Mouse (Mus musculus) MEL (cell line): ENCODE data around the gene Taar3. TPM values are rescaled to one million over a fixed set of nuclear protein-coding genes. Genes with fewer than 3 reads are reported as not detected.

Experiments used
- DNase-seq: peaks from one replicate; pipeline ENCODE4 v3.0.0; 2011; ENCODE audit warnings: low read depth, low spot score
- H3K27ac ChIP-seq: 2 replicates; pipeline ENCODE4 v1.5.1; 2012; ENCODE audit warnings: low read depth, mild to moderate bottlenecking, control low read depth, low read length, moderate library complexity; ENCODE audit not compliant: control insufficient read depth
- H3K27me3 ChIP-seq, 2 experiments: fragments of 150-350 bp in 1 of 2; sonication (generic) in 1 of 2; 2 replicates each; pipeline ENCODE4 v1.6.1; 2012; ENCODE audit warnings: low read length in 2 of 2, mild to moderate bottlenecking in 2 of 2, improper control_type of control experiment in 1 of 2, moderate library complexity in 1 of 2; ENCODE audit not compliant: insufficient read depth in 2 of 2, control insufficient read depth in 1 of 2
- H3K36me3 ChIP-seq, 2 experiments: 2 replicates each; pipeline ENCODE4 v1.6.1; 2012 to 2014; ENCODE audit warnings: low read length in 2 of 2, improper control_type of control experiment in 1 of 2, inconsistent platforms in 1 of 2, mild to moderate bottlenecking in 1 of 2; ENCODE audit not compliant: insufficient read depth in 2 of 2, control insufficient read depth in 1 of 2
- H3K4me1 ChIP-seq, 2 experiments: fragments of 150-350 bp in 1 of 2; sonication (generic) in 1 of 2; 2 replicates each; pipeline ENCODE4 v1.6.1; 2012; ENCODE audit warnings: low read length in 2 of 2, improper control_type of control experiment in 1 of 2, mild to moderate bottlenecking in 1 of 2; ENCODE audit not compliant: insufficient read depth in 2 of 2, control insufficient read depth in 1 of 2
- H3K4me3 ChIP-seq, 2 experiments: fragments of 150-350 bp in 1 of 2; sonication (generic) in 1 of 2; 2 replicates each; pipeline ENCODE4 v1.5.1; 2012; ENCODE audit warnings: low read depth in 2 of 2, low read length in 2 of 2, mild to moderate bottlenecking in 2 of 2, moderate library complexity in 2 of 2, control low read depth in 1 of 2, improper control_type of control experiment in 1 of 2; ENCODE audit not compliant: control insufficient read depth in 1 of 2, insufficient read depth in 1 of 2
- H3K79me2 ChIP-seq: 2 replicates; pipeline ENCODE4 v1.6.1; 2012; ENCODE audit warnings: mild to moderate bottlenecking, low read length, moderate library complexity; ENCODE audit not compliant: control insufficient read depth, poor library complexity, insufficient read depth
- H3K9ac ChIP-seq: 2 replicates; pipeline ENCODE4 v1.6.1; 2012; ENCODE audit warnings: low read depth, mild to moderate bottlenecking, control low read depth, low read length, moderate library complexity; ENCODE audit not compliant: control insufficient read depth, poor library complexity, severe bottlenecking
- H3K9me3 ChIP-seq: fragments of 150-350 bp; sonication (generic); replicated peaks from 2 replicates; pipeline ENCODE4 v1.6.1; 2012; ENCODE audit warnings: mild to moderate bottlenecking, low read length, improper control_type of control experiment, moderate library complexity; ENCODE audit not compliant: insufficient read depth
- BHLHE40 ChIP-seq: IDR thresholded peaks from 2 replicates; pipeline ENCODE4 v1.6.1; 2012; ENCODE audit warnings: low read depth, mild to moderate bottlenecking, inconsistent platforms, low read length, improper control_type of control experiment, borderline replicate concordance
- CHD1 ChIP-seq: IDR thresholded peaks from 2 replicates; pipeline ENCODE4 v1.6.1; 2012; ENCODE audit warnings: low read depth, mild to moderate bottlenecking, inconsistent platforms, low read length, improper control_type of control experiment
- CTCF ChIP-seq, 3 experiments: IDR thresholded peaks in 2 of 3; conservative IDR thresholded peaks in 1 of 3; 2 replicates each; pipeline ENCODE4 v1.5.1; 2011 to 2012; ENCODE audit warnings: low read length in 3 of 3, low read depth in 2 of 3, mild to moderate bottlenecking in 2 of 3, improper control_type of control experiment in 1 of 3, inconsistent platforms in 1 of 3, mixed read lengths in 1 of 3, moderate library complexity in 1 of 3; ENCODE audit not compliant: control insufficient read depth in 1 of 3, insufficient read depth in 1 of 3, poor library complexity in 1 of 3, severe bottlenecking in 1 of 3
- ELF1 ChIP-seq: IDR thresholded peaks from 2 replicates; pipeline ENCODE4 v1.6.1; 2014; ENCODE audit warnings: low read depth, mild to moderate bottlenecking, inconsistent platforms, low read length, improper control_type of control experiment, moderate library complexity
- EP300 ChIP-seq, 2 experiments: IDR thresholded peaks; 2 replicates each; pipeline ENCODE4 v1.6.1; 2011; ENCODE audit warnings: improper control_type of control experiment in 2 of 2, low read length in 2 of 2, low read depth in 1 of 2, mild to moderate bottlenecking in 1 of 2
- JUND ChIP-seq: IDR thresholded peaks from 2 replicates; pipeline ENCODE4 v1.6.1; 2011; ENCODE audit warnings: low read depth, mild to moderate bottlenecking, improper control_type of control experiment, low read length
- KAT2A ChIP-seq: conservative IDR thresholded peaks from 2 replicates; pipeline ENCODE4 v1.6.1; 2012; ENCODE audit warnings: low read depth, low read length, improper control_type of control experiment, inconsistent platforms
- MAFK ChIP-seq: IDR thresholded peaks from 2 replicates; pipeline ENCODE4 v1.6.1; 2011; ENCODE audit warnings: low read depth, mild to moderate bottlenecking, low read length, improper control_type of control experiment, borderline replicate concordance
- MAX ChIP-seq: IDR thresholded peaks from 2 replicates; pipeline ENCODE4 v1.6.1; 2011; ENCODE audit warnings: low read length, improper control_type of control experiment
- NELFE ChIP-seq: IDR thresholded peaks from 2 replicates; pipeline ENCODE4 v1.6.1; 2011; ENCODE audit warnings: low read depth, low read length, improper control_type of control experiment
- POLR2A ChIP-seq, 2 experiments: IDR thresholded peaks; 2 replicates each; pipeline ENCODE4 v1.6.1; 2011 to 2012; ENCODE audit warnings: low read length in 2 of 2, mild to moderate bottlenecking in 2 of 2, control low read depth in 1 of 2, improper control_type of control experiment in 1 of 2, low read depth in 1 of 2, moderate library complexity in 1 of 2; ENCODE audit not compliant: control insufficient read depth in 1 of 2, insufficient read depth in 1 of 2, poor library complexity in 1 of 2
- POLR2AphosphoS2 ChIP-seq: IDR thresholded peaks from 2 replicates; pipeline ENCODE4 v1.6.1; 2011; ENCODE audit warnings: low read length, improper control_type of control experiment
- POLR2AphosphoS5 ChIP-seq: IDR thresholded peaks from 2 replicates; pipeline ENCODE4 v1.6.1; 2012; ENCODE audit warnings: low read depth, borderline replicate concordance, mild to moderate bottlenecking, inconsistent platforms, low read length, moderate library complexity, mixed read lengths
- SIN3A ChIP-seq: IDR thresholded peaks from 2 replicates; pipeline ENCODE4 v1.6.1; 2012; ENCODE audit warnings: low read length, improper control_type of control experiment, inconsistent platforms
- TAL1 ChIP-seq: IDR thresholded peaks from 2 replicates; pipeline ENCODE4 v1.6.1; 2012; ENCODE audit warnings: mild to moderate bottlenecking, inconsistent platforms, low read length, moderate library complexity, mixed read lengths
- TBP ChIP-seq: IDR thresholded peaks from 2 replicates; pipeline ENCODE4 v1.8.0; 2011; ENCODE audit warnings: low read depth, low read length, improper control_type of control experiment
- TCF12 ChIP-seq: IDR thresholded peaks from 2 replicates; pipeline ENCODE4 v1.6.1; 2014; ENCODE audit warnings: low read depth, mild to moderate bottlenecking, inconsistent platforms, low read length, improper control_type of control experiment, moderate library complexity
- USF1 ChIP-seq: IDR thresholded peaks from 2 replicates; pipeline ENCODE4 v1.6.1; 2014; ENCODE audit warnings: low read depth, mild to moderate bottlenecking, inconsistent platforms, low read length, improper control_type of control experiment, moderate library complexity
- USF2 ChIP-seq, 2 experiments: IDR thresholded peaks; 2 replicates each; pipeline ENCODE4 v1.6.1; 2011 to 2012; ENCODE audit warnings: improper control_type of control experiment in 2 of 2, low read length in 2 of 2, borderline replicate concordance in 1 of 2, inconsistent platforms in 1 of 2, low read depth in 1 of 2, mild to moderate bottlenecking in 1 of 2; ENCODE audit not compliant: insufficient read depth in 1 of 2
- ZC3H11A ChIP-seq: IDR thresholded peaks from 2 replicates; pipeline ENCODE4 v1.6.1; 2012; ENCODE audit warnings: low read depth, mild to moderate bottlenecking, inconsistent platforms, low read length, improper control_type of control experiment
- ZKSCAN1 ChIP-seq: IDR thresholded peaks from 2 replicates; pipeline ENCODE4 v1.6.1; 2012; ENCODE audit warnings: low read depth, mild to moderate bottlenecking, inconsistent platforms, low read length, improper control_type of control experiment, moderate library complexity
- ZMIZ1 ChIP-seq: IDR thresholded peaks from 2 replicates; pipeline ENCODE4 v1.6.1; 2012; ENCODE audit warnings: low read depth, mild to moderate bottlenecking, inconsistent platforms, low read length, improper control_type of control experiment, moderate library complexity
- ZNF384 ChIP-seq: IDR thresholded peaks from 2 replicates; pipeline ENCODE4 v1.6.1; 2012; ENCODE audit warnings: low read depth, mild to moderate bottlenecking, inconsistent platforms, low read length, improper control_type of control experiment
- polyA plus RNA-seq, 2 experiments: library from polyadenylated mRNA; stranded (reverse) in 1 of 2; unstranded in 1 of 2; fragments of >175 nt in 1 of 2; fragments of >200 nt in 1 of 2; gene quantifications; 2 replicates each; pipeline versions ENCODE4 v1.2.1 to v1.2.4; 2012; ENCODE audit warnings: low replicate concordance in 2 of 2, low read depth in 1 of 2; ENCODE audit not compliant: insufficient read length in 2 of 2, insufficient read depth in 1 of 2, missing spikeins in 1 of 2
- total RNA-seq: library from RNA; depleted of rRNA; stranded (reverse); fragments of 300-350 nt; gene quantifications from 2 replicates; pipeline ENCODE4 v1.2.3, GENCODE M21; 2012; rRNA removed

The Taar3 gene
- total RNA-seq (not detected in 2 replicates), polyA plus RNA-seq (not detected)

DNA sequence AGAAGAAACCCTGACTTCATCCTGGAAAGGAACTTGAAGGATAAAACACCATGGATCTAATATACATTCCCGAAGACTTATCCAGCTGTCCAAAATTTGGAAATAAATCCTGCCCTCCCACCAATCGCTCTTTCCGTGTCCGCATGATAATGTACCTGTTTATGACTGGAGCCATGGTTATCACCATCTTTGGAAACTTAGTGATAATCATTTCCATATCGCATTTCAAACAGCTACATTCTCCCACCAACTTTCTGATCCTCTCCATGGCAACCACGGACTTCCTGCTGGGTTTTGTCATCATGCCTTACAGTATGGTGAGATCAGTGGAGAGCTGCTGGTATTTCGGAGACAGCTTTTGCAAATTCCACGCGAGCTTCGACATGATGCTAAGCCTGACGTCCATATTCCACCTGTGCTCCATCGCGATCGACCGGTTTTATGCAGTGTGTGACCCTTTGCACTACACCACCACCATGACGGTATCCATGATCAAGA, at the start of gene Taar3:
Gene Taar3 (plus strand): TSS at position 51 of the 498 bp plus-strand sequence.
- peaks cover 1 to 3% of the 10 kb centered on the region in 2 experiments; a peak in 2 of 4 replicates for H3K27me3 ChIP-seq
- no peak within 1 kb of the TSS for H3K4me3 ChIP-seq
- TF ChIP-seq CHD1 (no peak), ZC3H11A (no peak), BHLHE40 (no peak), TAL1 (no peak), POLR2A (IDR thresholded peaks at IDR 0.05; ENCODE audit: control insufficient read depth in 1 of 2, insufficient read depth in 1 of 2, low read depth in 1 of 2, low read length in 2 of 2, poor library complexity in 1 of 2) (no peak), MAX (no peak), SIN3A (no peak), POLR2AphosphoS5 (no peak), USF1 (no peak), ZMIZ1 (no peak), KAT2A (no peak), POLR2AphosphoS2 (no peak), CTCF (IDR thresholded peaks at IDR 0.05 in 2 of 3, conservative IDR thresholded peaks at IDR 0.05 in 1 of 3; ENCODE audit: control insufficient read depth in 1 of 3, insufficient read depth in 1 of 3, low read depth in 2 of 3, low read length in 3 of 3, poor library complexity in 1 of 3, severe bottlenecking in 1 of 3) (no peak), ELF1 (no peak), NELFE (no peak), JUND (no peak), TBP (no peak), ZKSCAN1 (no peak)
- no peaks in the 10 kb centered on the region for H3K4me1 ChIP-seq
- no peak within 1 kb of the TSS for H3K9ac ChIP-seq
- H3K36me3 ChIP-seq, result no peaks in the 10 kb centered on the region
- H3K27ac ChIP-seq, result no peak within 1 kb of the TSS
- DNase-seq, result no peak
- H3K9me3 ChIP-seq, result no peaks in the 10 kb centered on the region
- no peaks in the 10 kb centered on the region for H3K79me2 ChIP-seq

DNA sequence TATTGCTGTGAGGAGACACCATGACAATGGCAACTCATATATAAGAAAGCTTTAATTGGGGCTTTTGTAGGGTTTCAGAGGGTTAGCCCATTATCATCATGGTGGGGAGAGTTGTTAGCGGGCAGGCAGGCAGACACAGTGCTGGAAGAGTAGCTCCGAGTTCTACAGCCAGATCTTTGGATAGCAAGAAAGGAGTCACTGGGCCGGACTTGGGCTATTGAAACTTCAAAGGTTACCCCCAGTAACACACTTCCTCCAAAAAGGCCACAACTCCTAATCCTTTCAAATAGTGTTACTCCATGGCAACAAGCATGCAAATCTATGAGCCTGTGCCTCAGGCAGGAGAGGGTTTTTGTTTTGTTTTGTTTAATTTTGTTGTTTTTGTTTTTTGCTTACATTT, 48.2 kb upstream of the Taar3 start:
- H3K27me3 ChIP-seq, result no peaks in the 10 kb centered on the region
- DNase-seq, result no peak
- no peak overlapping the region for H3K27ac ChIP-seq
- no peaks in the 10 kb centered on the region for H3K79me2 ChIP-seq
- H3K9ac ChIP-seq, result no peak overlapping the region
- no peaks in the 10 kb centered on the region for H3K36me3 ChIP-seq
- no peak overlapping the region for H3K4me3 ChIP-seq
- TF ChIP-seq USF1 (no peak), TCF12 (no peak), MAFK (no peak), CTCF (IDR thresholded peaks at IDR 0.05 in 2 of 3, conservative IDR thresholded peaks at IDR 0.05 in 1 of 3; ENCODE audit: control insufficient read depth in 1 of 3, insufficient read depth in 1 of 3, low read depth in 2 of 3, low read length in 3 of 3, poor library complexity in 1 of 3, severe bottlenecking in 1 of 3) (no peak), KAT2A (no peak), EP300 (IDR thresholded peaks at IDR 0.05; ENCODE audit: low read depth in 1 of 2, low read length in 2 of 2) (no peak), USF2 (IDR thresholded peaks at IDR 0.05; ENCODE audit: borderline replicate concordance in 1 of 2, insufficient read depth in 1 of 2, low read depth in 1 of 2, low read length in 2 of 2) (no peak), BHLHE40 (no peak), ZNF384 (no peak)
- no peaks in the 10 kb centered on the region for H3K4me1 ChIP-seq
- no peaks in the 10 kb centered on the region for H3K9me3 ChIP-seq
